Mouse (Mus musculus) urinary bladder, postnatal 10 days (tissue): Measurements from ENCODE around the gene Slc2a5.

Experiments
- DNase-seq: peaks from one replicate; pipeline ENCODE4 v3.0.0; 2022; ENCODE audit warnings: low spot score

Slc2a5 gene

GRCm38 (mm10) chr4:150144242-150144641, 25.2 kb downstream of the Slc2a5 start:
- DNase-seq: no peak

GRCm38 (mm10) chr4:150146286-150146685, 27.2 kb downstream of the Slc2a5 start:
- no peak for DNase-seq

GRCm38 (mm10) chr4:150151045-150151444, 32.0 kb downstream of the Slc2a5 start:
- no peak for DNase-seq

- no peak for DNase-seq
Observed at GRCm38 (mm10) chr4:150152483-150152882, 33.4 kb downstream of the Slc2a5 start.

- DNase-seq: no peak
Observed at GRCm38 (mm10) chr4:150155301-150155700, 36.2 kb downstream of the Slc2a5 start.

GRCm38 (mm10) chr4:150155731-150156130, 36.6 kb downstream of the Slc2a5 start:
- no peak for DNase-seq

- no peak for DNase-seq
Observed at GRCm38 (mm10) chr4:150157348-150157882, 38.3 kb downstream of the Slc2a5 start.

GRCm38 (mm10) chr4:150159458-150159857, 40.4 kb downstream of the Slc2a5 start:
- DNase-seq: no peak

GRCm38 (mm10) chr4:150162561-150163169, 43.6 kb downstream of the Slc2a5 start:
- DNase-seq: no peak

GRCm38 (mm10) chr4:150164875-150165274, 45.8 kb downstream of the Slc2a5 start:
- no peak for DNase-seq

GRCm38 (mm10) chr4:150168406-150168805, 49.3 kb downstream of the Slc2a5 start:
- DNase-seq: no peak

- DNase-seq: no peak
Observed at GRCm38 (mm10) chr4:150172107-150172506, 53.0 kb downstream of the Slc2a5 start.

- DNase-seq: no peak
Observed at GRCm38 (mm10) chr4:150173281-150173680, 54.2 kb downstream of the Slc2a5 start.

- no peak for DNase-seq
Observed at GRCm38 (mm10) chr4:150174027-150174426, 54.9 kb downstream of the Slc2a5 start.

GRCm38 (mm10) chr4:150176535-150176934, 57.5 kb downstream of the Slc2a5 start:
- no peak for DNase-seq

- no peak for DNase-seq
Observed at GRCm38 (mm10) chr4:150177122-150177521, 58.0 kb downstream of the Slc2a5 start.

- DNase-seq: no peak
Observed at GRCm38 (mm10) chr4:150178131-150178530, 59.0 kb downstream of the Slc2a5 start.

- no peak for DNase-seq
Observed at GRCm38 (mm10) chr4:150181304-150181703, 62.2 kb downstream of the Slc2a5 start.

- no peak for DNase-seq
Observed at GRCm38 (mm10) chr4:150188236-150188635, 69.2 kb downstream of the Slc2a5 start.

- no peak for DNase-seq
Observed at GRCm38 (mm10) chr4:150192199-150192598, 73.1 kb downstream of the Slc2a5 start.
